Mouse (Mus musculus) cerebellum, adult 2 months (tissue): Measurements from ENCODE around the gene Gm8439. TPM values are rescaled to one million over a fixed set of nuclear protein-coding genes. Genes with fewer than 3 reads are reported as not detected.
"Not testable (repeated sequence)": the region's sequence is repeated elsewhere in the genome, so short reads cannot be mapped to it uniquely, and the experiment has no call there.

ENCODE experiments used
- DNase-seq, 2 experiments: peaks; one replicate each; pipeline ENCODE4 v3.0.0; 2021
- H3K27ac ChIP-seq: fragments of 200-500 bp; 2 replicates; pipeline ENCODE4 v1.5.1; 2012; ENCODE audit warnings: low read length, control low read depth, inconsistent platforms; ENCODE audit not compliant: insufficient read depth
- H3K27me3 ChIP-seq: fragments of 200-500 bp; 2 replicates; pipeline ENCODE4 v1.6.1; 2012; ENCODE audit warnings: inconsistent platforms, mild to moderate bottlenecking, low read length, moderate library complexity; ENCODE audit not compliant: control insufficient read depth, insufficient read depth
- H3K4me1 ChIP-seq: fragments of 200-500 bp; 2 replicates; pipeline ENCODE4 v1.6.1; 2011; ENCODE audit warnings: low read length; ENCODE audit not compliant: control insufficient read depth, insufficient read depth
- H3K4me3 ChIP-seq: fragments of 200-500 bp; replicated peaks from 2 replicates; pipeline ENCODE3; 2011; ENCODE audit warnings: mild to moderate bottlenecking, low read depth, low read length, control low read depth; ENCODE audit not compliant: insufficient read depth
- CTCF ChIP-seq: fragments of 200-500 bp; IDR thresholded peaks from 2 replicates; pipeline ENCODE4 v1.5.1; 2011; ENCODE audit warnings: low read depth, mild to moderate bottlenecking, control low read depth, low read length, moderate library complexity, borderline replicate concordance; ENCODE audit not compliant: insufficient read depth
- POLR2A ChIP-seq: fragments of 200-500 bp; IDR thresholded peaks from 2 replicates; pipeline ENCODE4 v1.6.1; 2011; ENCODE audit warnings: low read length, control low read depth, borderline replicate concordance; ENCODE audit not compliant: insufficient read depth
- WGBS: fragments of 180-500 bp; shearing (Covaris S2); methylation state at CpG from one replicate; pipeline ENCODE4 v1.1.7; 2018; 5-methylcytosine and 5-hydroxymethylcytosine counted together
- polyA plus RNA-seq: library from polyadenylated mRNA; depleted of rRNA; stranded (reverse); fragments of >200 nt; gene quantifications from 2 replicates; pipeline ENCODE4 v1.2.3, GENCODE M21; 2012

Gene Gm8439
- polyA plus RNA-seq, 1 experiment = not detected

GRCm38 (mm10) chr4:120590973-120591372, 2.4 kb downstream of the Gm8439 start:
- DNase-seq = no peak
- H3K4me1 ChIP-seq = peaks cover 6% of the 10 kb centered on the region
- WGBS = 79% methylated on average over 4 of the region's 4 CpGs
- no peak overlapping the region for H3K4me3 ChIP-seq
- TF ChIP-seq CTCF = no peak
- TF ChIP-seq POLR2A = no peak
- H3K27ac ChIP-seq = no peak overlapping the region
- no peaks in the 10 kb centered on the region for H3K27me3 ChIP-seq

- DNase-seq, H3K4me3 ChIP-seq, H3K27ac ChIP-seq, H3K27me3 ChIP-seq, H3K4me1 ChIP-seq: not testable (repeated sequence)
- WGBS = 91% methylated on average over 1 of the region's 1 CpGs
These were observed 7.7 kb downstream of the Gm8439 start for GRCm38 (mm10) chr4:120596210-120596609.

- H3K4me3 ChIP-seq = no peak overlapping the region
- H3K4me1 ChIP-seq = peaks cover 6% of the 10 kb centered on the region
- WGBS = 42% methylated on average over 2 of the region's 2 CpGs
- no peak for DNase-seq
- no peaks in the 10 kb centered on the region for H3K27me3 ChIP-seq
- no peak overlapping the region for H3K27ac ChIP-seq
- TF ChIP-seq POLR2A (no peak), CTCF (no peak)
These were observed 10.4 kb downstream of the Gm8439 start for GRCm38 (mm10) chr4:120598922-120599321.

GRCm38 (mm10) chr4:120601774-120602173, 13.2 kb downstream of the Gm8439 start:
- no peaks in the 10 kb centered on the region for H3K27me3 ChIP-seq
- no peak for TF ChIP-seq CTCF
- TF ChIP-seq POLR2A = no peak
- H3K4me3 ChIP-seq = no peak overlapping the region
- no peak overlapping the region for H3K27ac ChIP-seq
- peaks cover 6% of the 10 kb centered on the region for H3K4me1 ChIP-seq
- WGBS = 63% methylated on average over 1 of the region's 1 CpGs
- no peak for DNase-seq

GRCm38 (mm10) chr4:120602669-120603068, 14.1 kb downstream of the Gm8439 start:
- peaks cover 9% of the 10 kb centered on the region for H3K4me1 ChIP-seq
- H3K27me3 ChIP-seq = no peaks in the 10 kb centered on the region
- WGBS = 30% methylated on average over 3 of the region's 3 CpGs
- H3K27ac ChIP-seq = no peak overlapping the region
- no peak for DNase-seq
- H3K4me3 ChIP-seq = no peak overlapping the region
- no peak for TF ChIP-seq POLR2A

GRCm38 (mm10) chr4:120606941-120607340, 18.4 kb downstream of the Gm8439 start:
- TF ChIP-seq CTCF = no peak
- TF ChIP-seq POLR2A = no peak
- 34% methylated on average over 3 of the region's 3 CpGs for WGBS
- H3K27ac ChIP-seq = no peak overlapping the region
- H3K4me3 ChIP-seq = no peak overlapping the region
- DNase-seq = no peak
- H3K4me1 ChIP-seq = peaks cover 18% of the 10 kb centered on the region
- H3K27me3 ChIP-seq = no peaks in the 10 kb centered on the region

GRCm38 (mm10) chr4:120611005-120611404, 22.5 kb downstream of the Gm8439 start:
- Histone ChIP-seq H3K4me3 (no peak overlapping the region), H3K27me3 (no peaks in the 10 kb centered on the region), H3K27ac (0 out of 2 replicates have a peak overlapping the region, but pooled peaks have one; percentile 57), H3K4me1 (peaks cover 39% of the 10 kb centered on the region)
- 79% methylated on average over 3 of the region's 3 CpGs for whole genome bisulfite sequencing
- no peak for TF ChIP-seq POLR2A
- TF ChIP-seq CTCF = no peak
- no peak for DNase-seq

- 6% methylated on average over 9 of the region's 9 CpGs for WGBS
- H3K27ac ChIP-seq = peak overlapping the region; percentile 99
- TF ChIP-seq POLR2A (no peak), CTCF (no peak)
- H3K4me3 ChIP-seq = peak overlapping the region; percentile 50
- H3K27me3 ChIP-seq = no peaks in the 10 kb centered on the region
- peaks cover 47% of the 10 kb centered on the region for H3K4me1 ChIP-seq
- DNase-seq = peak; percentile 66 to 78
These were observed 23.9 kb downstream of the Gm8439 start for GRCm38 (mm10) chr4:120612304-120613080.
